Mouse (Mus musculus) lung, postnatal 10 days (tissue): ENCODE results near the gene Clcf1.

Experiments used
- DNase-seq: peaks from one replicate; pipeline ENCODE4 v3.0.0; 2021

The Clcf1 gene

DNA sequence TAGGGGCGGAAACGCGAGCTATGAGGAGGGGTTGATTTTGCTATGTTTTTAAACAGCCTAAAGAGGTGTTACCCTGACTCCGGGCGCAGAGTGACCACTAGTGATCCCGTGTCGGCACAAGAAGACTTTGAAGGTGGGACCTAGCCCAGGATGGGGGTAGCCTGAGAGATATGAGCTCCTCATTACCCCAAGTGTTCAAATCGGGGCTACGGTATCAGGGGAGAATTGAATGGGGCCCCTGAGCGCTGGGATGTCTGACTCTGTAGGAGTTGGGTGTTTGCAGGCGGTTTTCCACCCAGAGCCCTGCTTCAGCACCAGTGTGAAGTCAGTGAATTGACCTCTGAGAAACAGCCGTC is 43.8 kb downstream of the Clcf1 start:
- DNase-seq: no peak

DNA sequence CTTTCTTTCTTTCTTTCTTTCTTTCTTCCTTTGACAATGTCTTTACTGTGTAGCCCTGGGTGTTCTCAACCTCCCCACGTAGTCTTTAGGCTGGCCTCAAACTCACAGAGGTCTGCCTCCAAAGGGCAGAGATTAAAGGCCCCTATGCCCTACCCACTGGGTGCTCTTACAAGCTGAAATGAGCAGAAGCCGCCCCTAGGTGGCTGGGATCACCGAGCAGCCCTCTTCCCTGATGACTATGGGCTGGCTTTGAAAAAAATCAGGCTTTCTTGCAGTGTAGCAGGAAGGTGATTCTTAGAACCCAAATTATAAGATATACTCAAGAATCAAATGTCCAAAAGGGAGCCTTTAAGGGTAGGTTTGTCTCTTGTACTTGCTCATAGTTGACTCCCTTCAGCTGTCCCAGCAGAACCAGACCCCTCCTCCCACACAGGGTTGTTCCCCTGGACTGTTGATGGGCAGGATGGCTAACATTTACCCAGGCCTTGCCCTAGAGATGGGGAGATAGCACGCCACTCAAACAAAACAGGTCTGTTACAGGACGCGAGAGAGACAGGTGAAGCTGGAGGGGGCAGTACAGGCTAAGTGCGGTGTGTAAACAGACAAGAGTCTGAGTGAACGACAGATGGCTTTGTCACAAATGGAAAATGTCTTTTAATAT is 47.1 kb downstream of the Clcf1 start:
- no peak for DNase-seq

DNA sequence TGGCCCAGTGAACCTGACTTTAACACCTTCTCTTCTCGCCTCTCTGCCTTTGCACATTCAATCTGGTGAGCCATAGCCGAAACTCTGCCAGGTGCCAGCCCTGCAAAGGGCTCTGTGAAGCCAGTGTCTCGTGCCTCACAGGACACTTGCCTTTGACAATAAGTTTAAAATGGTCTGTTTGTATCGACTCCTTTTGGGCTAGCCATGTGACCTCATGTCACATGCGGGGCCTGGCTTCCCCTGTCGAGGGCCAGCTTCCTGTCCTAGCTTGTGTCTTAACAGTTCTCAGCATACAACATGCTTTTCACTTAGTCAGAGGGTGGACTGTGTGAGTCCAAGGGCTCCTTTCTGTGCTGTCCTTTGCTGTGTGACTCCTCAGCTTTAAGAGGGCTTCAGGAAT is 48.7 kb downstream of the Clcf1 start:
- no peak for DNase-seq

DNA sequence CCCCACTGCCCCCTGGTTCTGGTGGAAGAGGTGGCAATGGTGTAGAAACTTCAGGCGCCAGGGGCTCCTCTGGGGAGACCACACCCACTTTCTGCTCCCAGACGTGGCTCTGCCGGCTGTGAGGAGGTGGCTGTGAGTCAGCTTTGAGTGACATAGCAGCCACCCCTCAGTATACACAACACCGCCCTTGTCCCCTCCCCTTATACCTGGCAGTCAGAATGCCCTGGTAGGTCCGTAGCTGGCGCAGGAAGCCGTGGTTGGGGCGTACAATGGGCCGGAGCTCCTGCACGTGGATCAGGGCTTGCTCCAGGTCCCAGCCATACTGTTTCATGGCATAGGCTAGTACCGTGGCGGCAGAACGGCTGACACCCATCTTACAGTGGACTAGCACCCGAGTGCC is 49.7 kb downstream of the Clcf1 start:
- DNase-seq: no peak

DNA sequence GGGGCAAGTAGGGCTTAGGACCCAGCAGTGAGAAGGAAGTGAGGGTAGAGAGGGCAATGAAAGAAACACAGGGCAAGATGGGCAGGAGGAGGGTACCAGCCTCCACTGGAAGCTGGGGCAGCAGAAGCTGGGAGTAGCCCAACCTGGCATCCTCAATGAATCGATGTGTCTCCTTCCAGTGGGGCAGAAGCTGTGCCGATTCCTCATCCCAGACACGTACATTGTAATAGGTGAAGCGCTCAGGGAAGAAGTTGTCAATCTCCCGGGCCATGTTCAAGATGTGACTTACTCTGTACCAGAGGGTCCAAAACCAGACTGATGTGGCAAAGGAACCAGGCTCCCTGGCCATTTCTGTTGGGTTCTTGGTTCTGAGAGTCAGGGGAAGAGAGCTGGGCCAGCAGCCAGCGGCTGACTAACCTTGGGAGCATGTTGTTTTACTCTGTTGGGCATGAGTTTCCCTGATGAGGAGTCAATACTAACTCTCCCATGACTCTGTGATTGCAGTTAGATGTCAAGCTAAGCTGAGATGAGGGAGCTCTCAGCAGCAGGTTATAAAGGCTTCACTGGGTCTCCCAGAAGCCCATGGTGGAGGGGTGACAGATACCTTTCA is 50.2 kb downstream of the Clcf1 start:
- no peak for DNase-seq

DNA sequence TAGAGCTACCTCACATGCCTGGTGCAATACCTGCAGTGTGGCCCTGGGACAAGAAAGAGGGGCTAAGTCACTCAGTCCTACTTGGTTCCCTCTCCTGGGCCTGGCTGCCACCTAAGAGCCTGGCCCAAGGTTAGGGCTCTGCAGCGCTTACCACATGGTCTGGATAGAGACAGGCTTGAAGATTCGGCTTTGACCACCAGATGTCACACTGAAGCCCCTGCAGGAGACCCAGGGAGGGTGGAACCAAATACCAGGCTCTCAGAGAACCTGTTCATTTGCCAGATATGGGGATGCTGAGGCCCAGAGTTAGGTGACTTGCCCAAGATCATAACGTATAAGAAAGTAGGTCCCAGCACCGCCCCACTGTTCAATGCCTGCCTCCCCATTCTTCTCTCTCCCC is 51.9 kb downstream of the Clcf1 start:
- DNase-seq: no peak

DNA sequence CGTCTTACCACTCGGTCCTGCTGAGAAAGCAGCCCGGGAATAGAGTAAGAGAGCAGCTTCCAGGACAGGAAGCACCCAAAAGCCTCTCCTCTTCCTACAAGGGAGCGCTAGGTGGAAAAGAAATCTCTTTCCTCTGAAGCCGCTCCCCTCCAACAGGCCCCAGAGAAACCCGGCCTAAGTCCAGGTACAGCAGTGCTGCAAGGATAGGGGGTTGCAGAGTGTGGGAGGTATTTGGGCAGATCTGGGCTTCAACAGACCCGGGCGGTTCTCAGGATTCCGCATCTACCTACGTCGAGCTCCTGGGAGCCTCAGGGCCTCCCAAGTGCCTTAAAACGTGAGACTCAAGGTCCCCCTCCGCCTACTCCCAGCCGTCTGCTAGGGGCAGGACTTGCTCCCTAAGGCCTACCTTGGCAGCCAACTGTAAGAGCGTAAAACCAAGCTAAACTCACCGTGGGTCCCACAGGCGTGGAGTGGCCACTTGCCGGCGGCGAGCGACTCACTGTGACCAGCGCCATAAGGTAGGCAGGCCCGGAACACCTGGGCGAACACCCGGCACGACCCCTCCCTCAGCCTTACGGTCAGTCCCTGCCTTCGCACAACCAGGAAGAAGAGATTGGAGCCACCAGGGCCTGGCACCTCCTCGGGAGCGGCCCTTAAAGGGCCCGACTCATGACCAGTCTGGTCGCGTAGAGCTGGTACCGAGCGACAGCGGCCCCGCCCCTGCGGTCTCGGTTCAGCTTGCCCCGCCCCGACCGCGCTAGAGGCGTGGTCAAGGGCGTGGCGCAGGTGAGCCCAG is 54.7 kb downstream of the Clcf1 start, which contains the start of gene Ssh3:
Gene Ssh3 (minus strand): TSS at position 615 of the 796 bp plus-strand sequence.
- DNase-seq: peak; percentile 81

DNA sequence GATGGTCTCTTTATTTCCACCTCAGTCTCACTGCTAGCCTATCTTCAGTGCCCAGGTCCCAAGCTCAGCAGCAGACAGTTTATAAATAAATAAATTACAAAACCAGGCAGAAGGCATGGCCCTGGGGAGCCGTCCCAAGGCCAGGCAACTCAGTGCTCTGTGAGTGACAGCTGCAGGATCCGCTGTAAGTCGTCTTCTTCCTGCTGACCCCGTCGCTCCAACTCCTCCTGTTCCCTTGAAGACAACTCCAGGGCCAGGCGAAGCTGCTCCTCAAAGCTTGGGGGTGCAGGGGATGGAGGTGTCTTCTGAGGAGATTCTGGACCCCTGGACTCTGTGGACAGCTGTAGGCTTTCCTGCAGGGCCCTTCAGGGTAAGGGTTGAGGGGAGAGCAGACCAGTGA is 56.1 kb downstream of the Clcf1 start:
- no peak for DNase-seq

DNA sequence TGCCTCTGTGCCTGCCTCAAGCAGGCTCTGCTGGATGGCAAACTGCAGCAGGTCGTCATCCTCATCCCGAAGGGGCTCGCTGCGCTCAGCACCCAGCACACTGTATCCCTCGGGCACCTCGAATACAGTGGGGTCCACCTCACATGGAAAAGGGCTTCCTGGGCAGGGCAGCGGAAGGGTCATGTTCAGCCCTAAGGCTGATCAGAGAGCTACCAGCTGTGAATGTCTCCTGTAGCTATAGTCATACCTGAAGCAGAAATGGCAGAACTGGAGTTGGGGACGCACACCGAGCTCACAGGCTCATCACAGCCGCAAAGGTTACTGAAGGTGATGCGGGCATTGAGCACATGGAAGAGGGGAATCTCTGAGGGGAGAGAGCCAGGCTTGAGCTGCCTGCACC is 56.9 kb downstream of the Clcf1 start:
- DNase-seq: no peak
